Mouse (Mus musculus) liver, embryonic 14 days (tissue): Measurements from ENCODE around the gene Cyp2c69. TPM values are rescaled to one million over a fixed set of nuclear protein-coding genes. Genes with fewer than 3 reads are reported as not detected.

Experiments
- polyA plus RNA-seq: library from polyadenylated mRNA; depleted of rRNA; stranded (reverse); fragments of >200 nt; gene quantifications from 2 replicates; pipeline ENCODE4 v1.2.3, GENCODE M21; 2012; rRNA removed

Gene Cyp2c69
- 0.05 TPM in 1 of 2 replicates, not detected in the other for polyA plus RNA-seq

DNA sequence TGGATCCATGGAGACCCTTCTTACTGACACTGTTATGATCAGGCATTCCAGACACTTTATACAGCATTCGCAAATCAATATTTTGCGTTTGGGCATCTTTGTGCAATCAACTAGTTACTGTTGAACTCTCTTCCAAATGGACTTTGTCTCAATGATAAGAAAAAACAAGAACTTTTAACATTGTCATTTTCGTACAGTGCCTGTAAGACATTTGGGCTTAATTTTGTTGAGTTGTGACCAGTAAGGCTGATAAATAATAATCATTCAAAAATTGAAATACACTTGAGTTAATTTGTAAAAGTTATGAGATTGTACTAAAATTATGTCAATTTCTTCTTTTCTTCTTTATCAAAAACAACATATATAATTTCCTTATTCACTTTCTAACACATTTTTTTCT, at the start of gene Cyp2c69:
Gene Cyp2c69 (minus strand): TSS at position 101 of the 400 bp plus-strand sequence.

DNA sequence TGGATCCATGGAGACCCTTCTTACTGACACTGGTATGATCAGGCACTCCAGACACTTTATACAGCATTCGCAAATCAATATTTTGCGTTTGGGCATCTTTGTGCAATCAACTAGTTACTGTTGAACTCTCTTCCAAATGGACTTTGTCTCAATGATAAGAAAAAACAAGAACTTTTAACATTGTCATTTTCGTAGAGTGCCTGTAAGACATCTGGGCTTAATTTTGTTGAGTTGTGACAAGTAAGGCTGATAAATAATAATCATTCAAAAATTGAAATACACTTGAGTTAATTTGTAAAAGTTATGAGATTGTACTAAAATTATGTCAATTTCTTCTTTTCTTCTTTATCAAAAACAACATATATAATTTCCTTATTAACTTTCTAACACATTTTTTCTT, 73.9 kb downstream of the Cyp2c69 start, which contains the start of gene Cyp2c40:
Gene Cyp2c40 (minus strand): TSS at position 101 of the 400 bp plus-strand sequence.

Other genes starting within 250 kb of the Cyp2c69 start
- 0.52 and 0.65 TPM in 2 replicates for gene Cyp2c67, start 237.7 kb downstream of the Cyp2c69 start, polyA plus RNA-seq
- gene Cyp2c68, start 145.7 kb downstream of the Cyp2c69 start, polyA plus RNA-seq = 44.8 and 53.1 TPM in 2 replicates
- gene Cyp2c40, start 74.0 kb downstream of the Cyp2c69 start, polyA plus RNA-seq = 0.16 and 0.35 TPM in 2 replicates
- gene Cyp2c37, start 105.6 kb upstream of the Cyp2c69 start, polyA plus RNA-seq = 0.20 and 0.27 TPM in 2 replicates
- gene Cyp2c54, start 187.0 kb upstream of the Cyp2c69 start, polyA plus RNA-seq = not detected in 2 replicates
- gene Cyp2c50, start 202.9 kb upstream of the Cyp2c69 start, polyA plus RNA-seq = 0.01 TPM in 1 of 2 replicates, not detected in the other